Mouse (Mus musculus) lung, adult 2 months (tissue): Measurements from ENCODE around the gene Fam133b.

Experiments
- CTCF ChIP-seq: fragments of 200-500 bp; IDR thresholded peaks from 2 replicates; pipeline ENCODE4 v1.5.1; 2011; ENCODE audit warnings: mild to moderate bottlenecking, low read length, control low read depth; ENCODE audit not compliant: insufficient read depth
- POLR2A ChIP-seq: fragments of 200-500 bp; IDR thresholded peaks from 2 replicates; pipeline ENCODE4 v1.6.1; 2011; ENCODE audit warnings: low read depth, mild to moderate bottlenecking, control low read depth, low read length, borderline replicate concordance; ENCODE audit errors: extremely low read depth

GRCm38 (mm10) chr5:3554198-3554597, 10.6 kb downstream of the Fam133b start:
- TF ChIP-seq POLR2A (no peak), CTCF (no peak)
